Mouse (Mus musculus): ENCODE measurements around the gene Ebf3. TPM values are rescaled to one million over a fixed set of nuclear protein-coding genes. Genes with fewer than 3 reads are reported as not detected.

Ebf3 gene
- polyA plus RNA-seq, 1 experiment = 0.30 TPM

DNA sequence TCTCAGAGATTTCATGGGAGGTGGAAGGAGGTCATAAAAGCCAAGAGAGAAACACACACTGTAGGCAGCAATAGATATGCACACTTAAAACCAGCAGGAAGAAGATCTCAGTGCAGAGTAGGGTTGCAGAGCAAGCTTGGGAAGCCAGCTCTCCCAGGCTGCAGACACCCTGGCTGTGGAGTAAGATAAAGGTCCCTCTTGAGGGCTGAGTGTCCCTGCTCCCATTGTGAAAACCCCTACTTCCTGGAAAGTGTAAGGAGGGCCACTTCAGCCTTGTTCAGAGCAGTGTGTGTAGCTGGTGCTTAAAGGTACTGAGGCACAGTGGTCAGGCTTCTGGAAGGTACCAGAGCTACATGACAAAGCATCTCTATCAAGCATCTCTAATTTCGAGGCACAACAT is 100.8 kb downstream of the Ebf3 start:
- no peak for DNase-seq (ENCODE audit: low read depth, low spot score)
- 84% methylated on average over 1 of the region's 1 CpGs for WGBS

DNA sequence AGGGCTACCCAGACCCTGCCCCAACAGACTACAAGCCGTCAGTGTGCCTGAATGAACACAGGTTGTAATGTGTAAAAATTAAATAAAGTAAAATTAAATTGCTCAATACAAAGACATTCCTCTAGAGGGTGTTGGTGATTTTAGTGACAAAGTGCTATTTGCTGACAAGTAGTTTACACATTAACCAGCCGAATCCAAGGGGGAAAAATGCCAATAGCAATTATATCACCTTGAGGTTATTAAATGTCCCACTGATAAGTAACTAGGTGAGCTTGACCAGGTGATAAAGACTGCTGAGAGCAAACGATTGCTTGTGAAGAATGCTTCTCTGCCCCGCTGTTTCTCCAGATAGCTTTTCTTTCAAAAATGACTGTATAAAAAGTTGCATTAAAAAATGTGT is 102.9 kb downstream of the Ebf3 start:
- peak; percentile 48 for DNase-seq (ENCODE audit: low read depth, low spot score)
- 29% methylated on average over 4 of the region's 4 CpGs for WGBS

DNA sequence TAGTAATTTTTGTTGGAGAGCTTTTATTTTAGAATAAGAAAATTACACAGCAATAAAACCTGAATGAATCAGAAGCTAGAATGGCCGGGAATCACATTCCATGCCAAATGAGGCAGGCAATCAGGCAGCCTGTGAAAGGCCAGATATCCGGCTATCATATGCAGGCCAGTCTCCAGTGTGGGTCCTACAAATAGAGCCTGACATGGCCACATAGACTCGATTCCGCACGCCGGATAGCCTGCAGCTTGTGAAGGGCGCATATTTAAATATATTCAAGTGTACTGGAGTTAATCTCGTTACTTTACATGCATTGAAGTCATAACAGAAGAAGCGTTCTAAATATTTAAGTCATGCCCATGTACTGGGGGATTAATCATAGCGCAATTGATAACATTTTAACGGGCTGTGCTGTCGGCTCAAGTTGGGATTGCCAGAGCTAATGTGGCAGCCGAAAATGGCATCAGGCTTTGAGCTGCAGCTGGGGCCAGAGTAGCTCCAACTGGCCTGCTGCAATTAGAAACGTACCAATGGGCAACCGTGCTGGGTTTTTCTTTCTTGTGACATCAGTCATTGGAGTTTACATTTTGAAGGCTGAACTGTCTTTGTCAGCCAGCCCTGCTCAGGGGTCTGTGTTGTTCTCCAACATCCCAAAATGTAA is 104.4 kb downstream of the Ebf3 start:
- no peak for DNase-seq (ENCODE audit: low read depth, low spot score)
- WGBS = 82% methylated on average over 15 of the region's 15 CpGs

DNA sequence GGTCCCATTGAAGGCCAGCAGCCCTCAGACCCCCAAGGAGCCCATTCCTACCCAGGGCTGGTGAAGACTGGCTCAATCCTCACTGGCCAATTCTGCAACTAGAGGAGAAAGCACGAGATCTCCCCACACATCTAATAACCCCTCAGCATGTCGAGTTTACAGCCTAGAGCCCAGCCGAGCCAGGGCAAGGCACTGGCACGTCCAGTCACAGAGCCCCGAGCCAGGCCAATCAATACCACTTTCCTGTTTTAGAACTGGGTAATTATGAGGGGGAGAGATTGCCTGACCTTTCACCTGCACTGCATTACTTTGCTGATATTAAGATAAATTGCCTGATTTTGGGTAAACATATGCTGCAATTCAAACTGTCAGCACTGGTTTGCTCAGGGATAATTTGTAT is 105.7 kb downstream of the Ebf3 start:
- no peak for DNase-seq (ENCODE audit: low read depth, low spot score)
- WGBS = 45% methylated on average over 5 of the region's 5 CpGs

DNA sequence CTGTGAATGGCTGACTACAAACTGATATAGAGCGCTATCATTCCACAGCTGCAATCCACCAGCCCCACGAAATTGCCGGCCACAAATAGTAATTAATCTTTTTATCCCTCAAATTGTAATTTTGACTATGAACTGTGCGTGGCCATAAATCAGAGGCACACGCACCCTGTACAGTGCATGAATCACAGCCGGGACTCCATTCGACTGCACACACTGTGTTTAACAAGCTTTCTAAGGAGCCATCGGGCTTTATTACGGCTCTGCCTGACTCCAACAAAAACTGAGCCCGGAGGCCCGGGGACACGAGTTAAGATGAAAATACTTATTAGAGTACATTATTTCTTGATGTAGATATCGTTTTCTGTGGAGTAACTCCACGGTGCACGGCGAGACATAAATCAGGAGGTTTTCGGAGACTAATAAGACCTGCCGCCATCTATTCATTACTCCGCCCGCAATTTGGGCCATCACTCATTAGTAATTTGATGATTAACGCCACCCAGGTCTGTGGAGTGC is 107.4 kb downstream of the Ebf3 start:
- 72% methylated on average over 21 of the region's 21 CpGs for WGBS
- no peak for DNase-seq (ENCODE audit: low read depth, low spot score)

DNA sequence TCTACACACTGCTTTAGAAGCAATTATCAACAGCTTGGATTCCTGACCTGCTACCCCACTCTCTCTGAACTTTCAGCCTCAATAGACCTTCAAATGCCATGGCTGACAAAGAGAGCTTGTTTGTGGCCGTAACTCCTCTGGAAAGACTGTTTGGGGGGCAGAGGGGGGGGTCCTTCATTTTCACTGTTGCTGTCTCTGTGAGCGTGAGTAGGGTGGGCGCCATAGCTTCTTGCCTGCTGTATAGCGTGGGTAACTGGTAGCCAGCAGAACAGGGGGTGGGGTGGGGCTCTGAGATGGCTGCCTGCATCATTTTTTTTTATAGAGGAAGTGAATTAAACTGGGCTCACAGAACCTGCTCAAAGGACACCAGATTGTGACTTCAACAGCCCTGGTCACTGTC is 114.7 kb downstream of the Ebf3 start:
- 90% methylated on average over 4 of the region's 4 CpGs for WGBS
- DNase-seq (ENCODE audit: low read depth, low spot score) = no peak

DNA sequence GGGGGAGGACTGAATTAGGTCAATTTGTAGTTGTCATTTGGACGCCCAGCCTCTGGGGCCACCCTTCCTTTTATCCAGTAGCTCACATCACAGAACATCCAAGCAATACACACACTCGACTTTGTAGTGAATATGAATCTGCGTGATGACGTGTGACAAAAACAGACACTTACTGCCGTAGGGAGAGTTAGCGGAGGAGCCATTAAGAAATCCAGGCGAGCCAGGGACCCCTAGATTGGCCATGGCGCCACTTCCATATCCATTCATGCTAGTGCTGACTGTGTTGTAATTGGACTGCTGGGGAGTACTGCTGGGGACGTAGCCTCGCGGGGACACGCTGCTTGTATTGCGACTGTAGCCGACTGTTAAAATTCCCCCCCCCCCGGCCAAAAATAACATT is 115.3 kb downstream of the Ebf3 start:
- DNase-seq (ENCODE audit: low read depth, low spot score) = no peak
- 94% methylated on average over 15 of the region's 15 CpGs for WGBS

DNA sequence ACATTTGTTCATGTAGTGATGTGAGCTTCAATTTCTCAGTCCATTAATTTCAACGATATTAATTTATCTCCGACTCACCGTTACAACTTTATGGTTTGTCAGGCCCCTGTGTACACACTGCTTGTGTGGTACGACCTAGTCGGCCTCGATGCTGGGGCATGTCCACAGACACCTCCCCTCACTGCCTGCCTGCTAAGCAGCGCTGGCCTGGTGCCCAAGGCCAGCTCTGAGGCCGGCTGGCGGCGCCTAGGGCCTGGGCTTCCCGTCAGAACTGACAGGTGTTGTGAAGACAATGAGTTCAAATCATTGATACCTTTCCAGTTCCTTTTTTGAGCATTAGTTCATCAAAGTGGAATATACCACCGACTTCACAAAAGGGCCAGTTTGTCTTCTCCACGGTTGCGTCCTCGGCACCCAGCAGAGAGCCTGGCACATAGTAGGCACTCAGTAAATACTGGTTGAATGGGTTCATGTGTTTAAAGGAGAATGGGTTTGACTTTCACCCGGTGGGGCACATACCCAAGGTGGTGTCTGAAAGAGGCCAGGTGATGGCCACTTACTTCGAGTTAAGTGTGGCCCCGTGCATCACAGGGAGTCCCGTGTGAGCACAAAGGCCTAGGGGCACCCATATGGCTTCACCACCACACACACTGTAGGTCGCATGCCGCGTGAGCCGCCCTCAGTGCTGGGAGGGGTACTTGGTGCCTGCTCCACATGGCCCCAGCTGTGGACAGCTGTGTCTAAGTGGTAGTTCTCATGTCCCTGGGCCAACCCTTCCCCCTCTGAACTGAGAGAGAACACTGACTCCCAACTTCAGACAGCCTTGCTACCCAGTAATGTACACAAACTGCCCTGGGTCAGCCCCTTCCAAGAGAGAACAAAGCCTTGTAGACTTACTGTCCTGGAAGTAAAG is 116.9 kb downstream of the Ebf3 start:
- WGBS = 50% methylated on average over 23 of the region's 23 CpGs
- no peak for DNase-seq (ENCODE audit: low read depth, low spot score)

DNA sequence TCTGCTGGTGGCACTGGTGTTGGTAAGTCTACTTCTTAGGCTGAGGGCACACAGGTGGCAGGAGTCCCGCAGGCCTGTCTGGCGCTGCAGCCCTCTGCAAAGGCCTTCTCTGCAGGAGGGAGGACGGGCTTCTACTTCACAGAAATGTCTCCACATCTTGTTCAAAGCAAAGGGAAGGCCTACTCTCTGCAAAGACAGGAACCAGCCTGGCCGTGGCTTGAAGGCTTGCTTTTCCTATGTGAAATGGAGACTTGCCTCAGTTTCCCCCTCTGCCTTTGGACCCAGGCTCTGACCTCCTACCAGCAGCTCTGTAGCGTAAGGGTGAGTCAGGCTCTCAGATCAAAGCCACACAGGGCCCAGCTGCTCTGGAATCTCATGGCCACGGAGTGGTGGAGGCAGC is 117.7 kb downstream of the Ebf3 start:
- 88% methylated on average over 6 of the region's 6 CpGs for WGBS

DNA sequence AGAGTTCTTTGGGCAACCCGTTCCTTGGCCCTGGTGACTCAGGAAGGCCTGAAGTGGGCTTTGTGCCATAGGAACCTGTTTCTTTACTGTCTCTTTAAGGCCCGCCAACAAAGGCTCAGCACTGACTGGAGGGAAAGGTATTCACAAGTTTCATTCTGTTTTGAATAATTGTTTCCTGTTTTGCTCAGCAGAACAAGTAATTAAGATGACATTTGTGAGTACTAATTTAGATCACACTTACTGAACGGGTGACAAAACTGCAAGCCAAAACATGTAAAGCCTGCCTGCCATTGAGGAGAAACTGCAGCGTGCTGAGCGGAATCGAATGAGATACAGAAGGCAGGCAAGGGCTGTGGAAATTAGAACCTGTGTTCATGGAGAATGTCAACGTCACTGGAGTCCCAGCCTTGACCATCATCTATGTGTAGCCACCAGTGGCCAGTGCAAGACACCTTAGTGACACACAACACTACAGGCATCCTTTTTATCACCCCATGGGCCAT is 121.4 kb downstream of the Ebf3 start:
- WGBS = 80% methylated on average over 7 of the region's 7 CpGs
- no peak for DNase-seq (ENCODE audit: low read depth, low spot score)

More for the DNA sequence above, 117.7 kb downstream of the Ebf3 start:
- DNase-seq (ENCODE audit: low read depth, low spot score) = no peak

DNA sequence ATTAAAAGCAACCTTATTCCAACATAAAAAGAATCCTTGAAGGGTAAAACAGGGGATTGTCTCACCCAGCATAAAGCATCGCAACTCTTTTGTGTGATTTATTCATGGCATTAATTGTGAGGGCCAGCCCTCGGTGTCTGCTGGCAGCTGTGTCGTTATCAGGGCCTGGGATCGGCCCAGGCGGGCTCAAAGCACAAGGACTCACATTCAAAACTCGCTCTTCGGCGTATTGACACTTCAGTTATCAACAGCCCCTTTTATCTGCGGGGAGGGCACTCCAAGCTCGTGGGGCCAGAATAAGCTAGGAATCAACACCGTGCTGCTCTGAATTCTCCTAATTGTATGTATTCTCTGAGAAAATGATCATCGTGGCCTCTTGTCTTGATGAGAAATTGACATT is 122.4 kb downstream of the Ebf3 start:
- 41% methylated on average over 12 of the region's 12 CpGs for WGBS

DNA sequence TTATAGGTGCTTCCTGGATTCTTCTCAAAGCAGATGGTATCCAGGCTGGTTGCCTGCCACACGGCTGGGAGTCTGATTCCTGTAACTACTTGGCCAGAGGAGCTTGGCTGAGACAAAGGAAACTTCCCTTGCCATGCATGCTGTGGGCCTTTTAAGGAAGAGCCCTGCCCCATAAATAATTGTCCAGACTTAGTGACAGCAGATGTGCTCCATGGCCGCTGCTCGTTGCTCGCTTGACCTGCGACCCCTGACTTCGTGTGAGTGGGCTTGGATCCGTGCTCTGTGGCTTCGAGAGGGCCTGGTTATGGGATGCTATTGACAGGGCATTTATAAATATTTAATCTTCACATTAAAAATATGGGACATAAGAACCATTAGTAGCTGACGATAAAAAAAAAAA is 142.0 kb downstream of the Ebf3 start:
- 49% methylated on average over 9 of the region's 9 CpGs for WGBS
- DNase-seq (ENCODE audit: low read depth, low spot score) = no peak

More for the DNA sequence above, 122.4 kb downstream of the Ebf3 start:
- no peak for DNase-seq (ENCODE audit: low read depth, low spot score)

DNA sequence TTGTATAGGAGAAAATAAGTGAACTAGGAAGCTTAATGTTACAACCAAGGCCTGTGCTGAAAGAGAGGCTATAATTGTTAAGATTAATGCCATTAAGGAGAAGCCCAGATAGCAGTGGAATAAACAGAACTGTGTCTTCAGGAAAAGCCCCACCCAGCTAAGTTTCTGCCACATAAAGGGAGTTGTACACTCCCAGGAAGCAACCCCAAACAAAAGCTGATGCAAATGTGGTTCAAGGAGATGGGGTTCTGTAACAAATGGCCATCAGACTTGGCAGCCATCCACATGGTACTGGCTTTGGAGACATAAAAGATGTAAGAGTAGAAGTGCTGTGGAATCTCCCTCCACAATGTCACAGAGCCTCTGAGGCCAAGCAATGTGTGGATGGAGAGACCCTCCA is 155.2 kb downstream of the Ebf3 start:
- DNase-seq (ENCODE audit: low read depth, low spot score) = no peak

DNA sequence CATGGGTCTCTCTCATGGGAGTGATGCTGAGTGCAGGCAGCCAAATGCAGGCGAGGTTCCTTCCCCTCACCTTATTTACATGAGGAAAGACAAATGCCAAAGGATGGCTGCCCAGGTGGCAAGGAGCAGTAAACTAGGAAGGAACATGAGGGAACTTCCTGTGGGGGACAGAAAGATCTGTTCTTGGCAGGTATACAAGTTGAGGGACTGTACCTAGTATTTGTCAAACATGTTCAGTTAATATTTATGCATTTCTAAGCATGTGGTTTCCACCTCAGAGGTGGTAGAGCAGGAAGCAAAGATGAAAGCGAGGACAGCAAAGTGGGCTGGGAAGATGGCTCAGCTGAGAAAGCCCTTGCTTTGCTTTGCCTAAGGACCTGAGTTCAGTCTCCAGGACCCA is 159.6 kb downstream of the Ebf3 start:
- no peak for DNase-seq (ENCODE audit: low read depth, low spot score)
- 57% methylated on average over 2 of the region's 2 CpGs for WGBS

DNA sequence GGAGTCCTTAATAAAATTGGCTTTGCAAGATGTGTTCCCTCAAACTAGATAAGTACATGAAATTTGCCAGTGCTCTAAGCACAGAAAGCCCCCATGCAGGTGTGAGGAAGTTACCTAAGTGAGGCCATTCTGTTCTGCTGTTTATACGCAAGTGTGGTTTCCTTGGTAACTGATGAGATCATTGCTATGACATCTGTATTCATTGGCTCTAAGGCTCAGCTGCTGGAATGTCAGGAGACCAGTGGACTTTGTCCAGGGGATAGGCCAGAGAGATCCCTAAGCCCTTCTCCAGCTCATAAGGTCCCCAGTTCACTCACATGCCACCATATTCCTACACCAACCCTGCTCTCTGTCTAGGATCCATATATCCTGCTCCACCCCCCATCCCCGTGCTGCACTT is 162.4 kb downstream of the Ebf3 start:
- 72% methylated on average over 2 of the region's 2 CpGs for WGBS

DNA sequence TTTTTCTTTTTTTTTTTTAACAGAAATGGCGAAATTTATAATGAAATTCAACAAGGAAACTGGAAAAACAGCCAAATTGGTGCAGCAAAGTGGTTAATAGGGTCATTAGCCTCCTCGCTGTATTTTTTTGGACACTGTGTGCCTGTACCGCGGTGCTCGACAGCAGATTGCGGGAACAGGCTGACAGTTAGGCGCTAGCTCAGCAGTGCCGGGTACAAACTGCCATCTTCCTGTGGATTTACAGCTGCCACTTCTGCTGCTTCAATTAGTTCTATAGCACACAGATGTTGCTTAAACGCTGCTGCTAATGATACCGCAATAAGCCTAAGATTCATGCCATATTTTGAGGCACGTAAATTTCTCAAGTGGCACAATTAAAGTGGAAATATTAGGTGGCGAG is 167.1 kb downstream of the Ebf3 start:
- 79% methylated on average over 12 of the region's 12 CpGs for WGBS
- no peak for DNase-seq (ENCODE audit: low read depth, low spot score)

More for the DNA sequence above, 162.4 kb downstream of the Ebf3 start:
- DNase-seq (ENCODE audit: low read depth, low spot score) = no peak

Other genes starting within 250 kb of the Ebf3 start
- 12.8 and 22.0 TPM in 2 replicates for gene 9430038I01Rik, start 96.3 kb upstream of the Ebf3 start, polyA plus RNA-seq (2012; rRNA removed)
- gene Glrx3, start 123.2 kb upstream of the Ebf3 start, polyA plus RNA-seq (2012; rRNA removed) = 28.2 and 43.5 TPM in 2 replicates